Mouse (Mus musculus): ENCODE data around the gene Pou4f2.

- TF ChIP-seq CTCF (conservative IDR thresholded peaks at IDR 0.05; ENCODE audit: low read length) = no peak
- TF ChIP-seq POU5F1 (IDR thresholded peaks at IDR 0.05; ENCODE audit: borderline replicate concordance, low read length) = no peak
- TF ChIP-seq NANOG (IDR thresholded peaks at IDR 0.05; ENCODE audit: borderline replicate concordance, low read length) = no peak
Observed at GRCm38 (mm10) chr8:78435624-78435960, 853 bp downstream of the Pou4f2 start.

All from E14TG2a.4 (cell line).